Mouse (Mus musculus): ENCODE measurements around the gene AL607142.1. TPM values are rescaled to one million over a fixed set of nuclear protein-coding genes. Genes with fewer than 3 reads are reported as not detected.

The AL607142.1 gene
- polyA plus RNA-seq, 1 experiment from 2014 or later, result not detected

- H3K4me3 ChIP-seq (ENCODE audit: low read length), result no peak overlapping the region
- H3K4me1 ChIP-seq (ENCODE audit: control insufficient read depth, insufficient read depth, low read length), result no peaks in the 10 kb centered on the region
- H3K27ac ChIP-seq (ENCODE audit: low read length), result no peak overlapping the region
- ATAC-seq, result no peak
- no peaks in the 10 kb centered on the region for H3K9me3 ChIP-seq (ENCODE audit: control insufficient read depth, low read length)
- no peaks in the 10 kb centered on the region for H3K36me3 ChIP-seq (ENCODE audit: control insufficient read depth, insufficient read depth, low read length)
- H3K9ac ChIP-seq (ENCODE audit: low read depth, low read length), result no peak overlapping the region
- H3K4me2 ChIP-seq (ENCODE audit: low read depth, low read length), result no peak overlapping the region
- 85% methylated on average over 4 of the region's 4 CpGs for WGBS
- H3K27me3 ChIP-seq (replicated peaks; ENCODE audit: control insufficient read depth, insufficient read depth, low read length), result peaks cover 29% of the 10 kb centered on the region
These were observed 28.5 kb upstream of the AL607142.1 start for GRCm38 (mm10) chr4:120036294-120036693.

- 32% methylated on average over 7 of the region's 7 CpGs for WGBS
These were observed 27.8 kb upstream of the AL607142.1 start for GRCm38 (mm10) chr4:120037007-120037406.

GRCm38 (mm10) chr4:120041520-120041919 is 23.3 kb upstream of the AL607142.1 start:
- H3K4me2 ChIP-seq (ENCODE audit: low read depth, low read length), result no peak overlapping the region
- H3K4me1 ChIP-seq (ENCODE audit: control insufficient read depth, insufficient read depth, low read length), result 0 out of 2 replicates have a peak, but pooled peaks cover 3% of the 10 kb centered on the region
- no peak overlapping the region for H3K9ac ChIP-seq (ENCODE audit: low read depth, low read length)
- no peak overlapping the region for H3K4me3 ChIP-seq (ENCODE audit: low read length)
- H3K27ac ChIP-seq (ENCODE audit: low read length), result no peak overlapping the region
- no peaks in the 10 kb centered on the region for H3K27me3 ChIP-seq (replicated peaks; ENCODE audit: control insufficient read depth, insufficient read depth, low read length)
- WGBS, result 82% methylated on average over 2 of the region's 2 CpGs
- no peak for ATAC-seq
- H3K36me3 ChIP-seq (ENCODE audit: control insufficient read depth, insufficient read depth, low read length), result no peaks in the 10 kb centered on the region
- H3K9me3 ChIP-seq (ENCODE audit: control insufficient read depth, low read length), result no peaks in the 10 kb centered on the region

More at GRCm38 (mm10) chr4:120037007-120037406, 27.8 kb upstream of the AL607142.1 start:
- Histone ChIP-seq H3K4me1 (ENCODE audit: control insufficient read depth, insufficient read depth, low read length) (no peaks in the 10 kb centered on the region), H3K9me3 (ENCODE audit: control insufficient read depth, low read length) (no peaks in the 10 kb centered on the region), H3K27ac (ENCODE audit: low read length) (no peak overlapping the region), H3K36me3 (ENCODE audit: control insufficient read depth, insufficient read depth, low read length) (no peaks in the 10 kb centered on the region), H3K4me2 (ENCODE audit: low read depth, low read length) (no peak overlapping the region), H3K27me3 (replicated peaks; ENCODE audit: control insufficient read depth, insufficient read depth, low read length) (peaks cover 28% of the 10 kb centered on the region), H3K4me3 (ENCODE audit: low read length) (no peak overlapping the region), H3K9ac (ENCODE audit: low read depth, low read length) (no peak overlapping the region)
- no peak for ATAC-seq

GRCm38 (mm10) chr4:120042480-120042879 is 22.3 kb upstream of the AL607142.1 start:
- Histone ChIP-seq H3K9me3 (ENCODE audit: control insufficient read depth, low read length) (no peaks in the 10 kb centered on the region), H3K4me3 (ENCODE audit: low read length) (no peak overlapping the region), H3K27me3 (replicated peaks; ENCODE audit: control insufficient read depth, insufficient read depth, low read length) (no peaks in the 10 kb centered on the region), H3K4me1 (ENCODE audit: control insufficient read depth, insufficient read depth, low read length) (0 out of 2 replicates have a peak, but pooled peaks cover 3% of the 10 kb centered on the region), H3K4me2 (ENCODE audit: low read depth, low read length) (no peak overlapping the region), H3K27ac (ENCODE audit: low read length) (no peak overlapping the region), H3K36me3 (ENCODE audit: control insufficient read depth, insufficient read depth, low read length) (no peaks in the 10 kb centered on the region), H3K9ac (ENCODE audit: low read depth, low read length) (no peak overlapping the region)
- ATAC-seq, result no peak
- WGBS, result 85% methylated on average over 7 of the region's 7 CpGs

GRCm38 (mm10) chr4:120044612-120045011 is 20.2 kb upstream of the AL607142.1 start:
- Histone ChIP-seq H3K9me3 (ENCODE audit: control insufficient read depth, low read length) (no peaks in the 10 kb centered on the region), H3K4me2 (ENCODE audit: low read depth, low read length) (no peak overlapping the region), H3K9ac (ENCODE audit: low read depth, low read length) (no peak overlapping the region), H3K36me3 (ENCODE audit: control insufficient read depth, insufficient read depth, low read length) (no peaks in the 10 kb centered on the region), H3K4me1 (ENCODE audit: control insufficient read depth, insufficient read depth, low read length) (0 out of 2 replicates have a peak, but pooled peaks cover 3% of the 10 kb centered on the region), H3K27ac (ENCODE audit: low read length) (no peak overlapping the region), H3K4me3 (ENCODE audit: low read length) (no peak overlapping the region), H3K27me3 (replicated peaks; ENCODE audit: control insufficient read depth, insufficient read depth, low read length) (no peaks in the 10 kb centered on the region)
- no peak for ATAC-seq
- 86% methylated on average over 5 of the region's 5 CpGs for WGBS

DNA sequence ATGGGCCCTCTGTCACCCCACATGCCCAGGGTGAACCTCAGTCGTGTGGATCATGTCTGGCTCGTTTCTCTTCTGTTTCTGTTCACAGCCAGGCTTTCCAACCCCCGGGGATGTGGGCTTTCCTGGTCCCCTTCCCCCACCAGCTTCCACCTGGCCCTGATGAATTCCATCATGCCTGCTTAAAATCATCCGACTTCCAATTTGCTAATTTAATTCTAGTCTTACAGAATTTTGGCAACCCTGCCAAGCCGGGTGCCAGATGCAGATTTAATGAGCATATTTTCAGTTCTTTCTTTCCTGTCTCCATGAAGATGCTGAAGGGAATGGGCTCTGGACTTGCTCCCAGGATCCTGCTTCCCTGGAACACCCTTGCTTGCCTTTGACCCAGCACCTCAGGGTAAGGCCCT is 19.7 kb upstream of the AL607142.1 start:
- H3K27me3 ChIP-seq (replicated peaks; ENCODE audit: control insufficient read depth, insufficient read depth, low read length), result no peaks in the 10 kb centered on the region
- 51% methylated on average over 5 of the region's 5 CpGs for WGBS
- H3K4me2 ChIP-seq (ENCODE audit: low read depth, low read length), result no peak overlapping the region
- no peaks in the 10 kb centered on the region for H3K9me3 ChIP-seq (ENCODE audit: control insufficient read depth, low read length)
- H3K9ac ChIP-seq (ENCODE audit: low read depth, low read length), result no peak overlapping the region
- ATAC-seq, result no peak
- 0 out of 2 replicates have a peak, but pooled peaks cover 3% of the 10 kb centered on the region for H3K4me1 ChIP-seq (ENCODE audit: control insufficient read depth, insufficient read depth, low read length)
- H3K4me3 ChIP-seq (ENCODE audit: low read length), result no peak overlapping the region
- H3K27ac ChIP-seq (ENCODE audit: low read length), result no peak overlapping the region
- H3K36me3 ChIP-seq (ENCODE audit: control insufficient read depth, insufficient read depth, low read length), result no peaks in the 10 kb centered on the region

DNA sequence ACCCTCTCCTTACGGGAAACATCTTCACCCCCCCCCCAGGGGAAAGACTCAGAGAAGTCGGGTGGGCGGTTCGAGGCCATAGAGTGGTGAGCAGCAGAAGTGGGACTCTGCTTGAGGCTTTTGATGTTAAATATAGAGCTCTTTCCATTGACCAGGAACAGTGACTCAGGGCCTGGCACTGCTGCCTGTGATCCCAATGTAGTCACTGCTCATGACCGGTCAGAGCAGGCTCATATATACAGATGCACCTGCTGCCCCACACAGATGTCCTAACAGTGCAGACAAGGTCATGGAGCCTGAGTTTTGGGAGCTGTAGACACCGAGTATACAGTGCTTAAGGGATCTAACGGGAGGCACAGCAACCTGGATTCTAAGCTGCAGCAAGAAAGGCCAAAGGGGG is 18.9 kb upstream of the AL607142.1 start:
- H3K9ac ChIP-seq (ENCODE audit: low read depth, low read length), result no peak overlapping the region
- H3K27me3 ChIP-seq (replicated peaks; ENCODE audit: control insufficient read depth, insufficient read depth, low read length), result no peaks in the 10 kb centered on the region
- no peak for ATAC-seq
- no peak overlapping the region for H3K4me2 ChIP-seq (ENCODE audit: low read depth, low read length)
- WGBS, result 87% methylated on average over 7 of the region's 7 CpGs
- 0 out of 2 replicates have a peak, but pooled peaks cover 3% of the 10 kb centered on the region for H3K4me1 ChIP-seq (ENCODE audit: control insufficient read depth, insufficient read depth, low read length)
- H3K27ac ChIP-seq (ENCODE audit: low read length), result no peak overlapping the region
- H3K9me3 ChIP-seq (ENCODE audit: control insufficient read depth, low read length), result no peaks in the 10 kb centered on the region
- no peaks in the 10 kb centered on the region for H3K36me3 ChIP-seq (ENCODE audit: control insufficient read depth, insufficient read depth, low read length)
- H3K4me3 ChIP-seq (ENCODE audit: low read length), result no peak overlapping the region

DNA sequence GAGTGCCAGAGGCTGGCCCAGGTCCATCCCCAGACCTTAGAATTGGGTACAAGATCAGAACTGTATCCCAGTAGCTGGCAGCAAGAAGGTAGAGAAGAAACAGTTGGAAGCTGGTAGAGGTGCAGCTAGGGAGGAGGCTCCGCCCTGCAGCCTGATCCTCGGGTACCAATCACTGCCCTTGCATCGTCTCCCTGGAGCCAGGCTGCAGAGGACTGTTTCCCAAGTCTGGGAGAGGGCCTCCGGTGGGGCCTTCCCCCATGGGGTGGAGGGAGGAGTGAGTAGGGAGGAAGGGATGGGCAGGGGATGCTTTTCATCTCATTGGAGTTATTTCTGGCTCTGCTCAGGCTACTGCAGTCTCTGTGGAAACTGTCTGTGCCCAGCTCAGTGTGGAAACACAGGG is 17.7 kb upstream of the AL607142.1 start:
- H3K9me3 ChIP-seq (ENCODE audit: control insufficient read depth, low read length), result no peaks in the 10 kb centered on the region
- 23% methylated on average over 4 of the region's 4 CpGs for WGBS
- no peak overlapping the region for H3K27ac ChIP-seq (ENCODE audit: low read length)
- H3K4me3 ChIP-seq (ENCODE audit: low read length), result no peak overlapping the region
- H3K4me2 ChIP-seq (ENCODE audit: low read depth, low read length), result no peak overlapping the region
- no peaks in the 10 kb centered on the region for H3K36me3 ChIP-seq (ENCODE audit: control insufficient read depth, insufficient read depth, low read length)
- no peak for ATAC-seq
- no peak overlapping the region for H3K9ac ChIP-seq (ENCODE audit: low read depth, low read length)
- no peaks in the 10 kb centered on the region for H3K27me3 ChIP-seq (replicated peaks; ENCODE audit: control insufficient read depth, insufficient read depth, low read length)
- H3K4me1 ChIP-seq (ENCODE audit: control insufficient read depth, insufficient read depth, low read length), result 0 out of 2 replicates have a peak, but pooled peaks cover 3% of the 10 kb centered on the region

GRCm38 (mm10) chr4:120048274-120048673 is 16.5 kb upstream of the AL607142.1 start:
- Histone ChIP-seq H3K27ac (ENCODE audit: low read length) (no peak overlapping the region), H3K4me2 (ENCODE audit: low read depth, low read length) (no peak overlapping the region), H3K9me3 (ENCODE audit: control insufficient read depth, low read length) (no peaks in the 10 kb centered on the region), H3K4me3 (ENCODE audit: low read length) (no peak overlapping the region), H3K9ac (ENCODE audit: low read depth, low read length) (no peak overlapping the region), H3K27me3 (replicated peaks; ENCODE audit: control insufficient read depth, insufficient read depth, low read length) (no peaks in the 10 kb centered on the region), H3K36me3 (ENCODE audit: control insufficient read depth, insufficient read depth, low read length) (no peaks in the 10 kb centered on the region), H3K4me1 (ENCODE audit: control insufficient read depth, insufficient read depth, low read length) (0 out of 2 replicates have a peak, but pooled peaks cover 3% of the 10 kb centered on the region)
- no peak for ATAC-seq
- WGBS, result 89% methylated on average over 4 of the region's 4 CpGs

DNA sequence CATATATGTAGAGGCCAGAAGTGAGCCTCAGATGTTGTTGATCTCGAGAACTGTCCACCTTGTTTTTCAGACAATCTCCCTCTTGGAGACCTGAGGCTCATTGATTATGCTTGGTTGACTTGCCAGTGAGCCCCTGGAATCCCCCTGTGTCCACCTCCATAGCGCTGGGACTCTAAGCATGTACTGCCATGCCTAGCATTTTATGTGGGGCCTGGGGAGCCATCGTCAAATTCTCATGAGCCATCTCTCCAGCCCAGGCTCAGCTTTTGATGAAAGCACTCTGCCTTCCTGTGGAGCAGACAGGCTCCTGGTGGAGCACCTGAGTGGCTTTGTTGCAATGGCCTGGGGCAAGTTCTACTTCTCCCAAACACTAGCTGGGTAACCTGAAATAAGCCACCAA is 14.9 kb upstream of the AL607142.1 start:
- Histone ChIP-seq H3K9me3 (ENCODE audit: control insufficient read depth, low read length) (no peaks in the 10 kb centered on the region), H3K27me3 (replicated peaks; ENCODE audit: control insufficient read depth, insufficient read depth, low read length) (no peaks in the 10 kb centered on the region), H3K4me3 (ENCODE audit: low read length) (no peak overlapping the region), H3K36me3 (ENCODE audit: control insufficient read depth, insufficient read depth, low read length) (no peaks in the 10 kb centered on the region), H3K4me1 (ENCODE audit: control insufficient read depth, insufficient read depth, low read length) (0 out of 2 replicates have a peak, but pooled peaks cover 3% of the 10 kb centered on the region), H3K4me2 (ENCODE audit: low read depth, low read length) (no peak overlapping the region), H3K9ac (ENCODE audit: low read depth, low read length) (no peak overlapping the region), H3K27ac (ENCODE audit: low read length) (no peak overlapping the region)
- no peak for ATAC-seq
- 93% methylated on average over 3 of the region's 3 CpGs for WGBS

Data from intestine, embryonic 16.5 days (tissue).